Mouse (Mus musculus): ENCODE measurements around the gene Abcg8.

GRCm38 (mm10) chr17:84626857-84627305, 49.2 kb upstream of the Abcg8 start:
- TF ChIP-seq CTCF (IDR thresholded peaks at IDR 0.05; ENCODE audit: low read depth): no peak
- TF ChIP-seq EP300 (IDR thresholded peaks at IDR 0.05; ENCODE audit: low read depth): no peak
